20 mouse cellular contexts compared by ENCODE assay signal in the genomic region with DNA sequence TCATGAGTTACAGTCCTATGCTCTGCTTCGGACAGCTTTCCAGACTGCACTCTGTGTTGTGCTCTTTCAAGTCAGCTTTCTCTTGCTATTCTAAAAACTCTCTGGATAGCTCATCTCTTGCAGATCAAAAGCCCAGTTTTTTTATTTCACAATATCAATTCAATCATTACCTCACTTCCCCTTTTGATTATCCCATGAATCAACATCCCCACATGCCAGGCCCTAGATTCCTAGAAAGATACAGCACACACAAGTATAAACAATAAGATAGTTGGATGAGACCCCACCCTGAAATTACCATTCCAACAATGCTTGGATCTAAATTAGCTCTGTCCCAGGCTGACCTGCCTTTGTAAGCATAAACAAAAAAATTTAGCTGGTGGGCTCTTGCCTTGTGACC.
"Had no signal": no experiment of that assay in that cellular context is flagged by ENCODE, and none has a peak within 500 bp of the region (broad histone marks: within the 10 kb centered on the region; RNA-seq: fewer than 3 reads in every experiment).

No protein-coding gene starts in this region.

- H3K9me3 ChIP-seq: liver, embryonic 15.5 days; lung, embryonic 15.5 days; neural tube, embryonic 13.5 days had no signal

- H3K9ac ChIP-seq: liver, embryonic 15.5 days; lung, embryonic 15.5 days; midbrain, embryonic 12.5 days; neural tube, embryonic 13.5 days; neural tube, embryonic 15.5 days had no signal

- DNase-seq: lung, adult 2 months; lung, postnatal 10 days; lung, postnatal 4 days; midbrain, embryonic 14.5 days; retina, postnatal 1 day; right cerebral cortex, adult 18-20 months; right cerebral cortex, postnatal 25 days; right cerebral cortex, postnatal 4 days; spleen, adult 18-20 months; thymus, adult 18-20 months; thymus, postnatal 14 days; thymus, postnatal 36 days had no signal

- H3K4me3 ChIP-seq: liver, embryonic 15.5 days; lung, embryonic 15.5 days; midbrain, embryonic 10.5 days; midbrain, embryonic 12.5 days; myocyte; neural tube, embryonic 13.5 days; neural tube, embryonic 15.5 days had no signal

- H3K36me3 ChIP-seq: liver, embryonic 15.5 days; lung, embryonic 15.5 days had no signal

- ATAC-seq: midbrain, embryonic 16.5 days had no signal

- H3K4me1 ChIP-seq: liver, embryonic 15.5 days; lung, embryonic 15.5 days; midbrain, embryonic 10.5 days; neural tube, embryonic 15.5 days had no signal

- H3K27me3 ChIP-seq: liver, embryonic 15.5 days; lung, embryonic 15.5 days; midbrain, embryonic 12.5 days; neural tube, embryonic 13.5 days; neural tube, embryonic 15.5 days had no signal

- H3K4me2 ChIP-seq: liver, embryonic 15.5 days; lung, embryonic 15.5 days; midbrain, embryonic 12.5 days; neural tube, embryonic 13.5 days; neural tube, embryonic 15.5 days had no signal

- H3K27ac ChIP-seq: liver, embryonic 15.5 days; lung, embryonic 15.5 days; midbrain, embryonic 10.5 days; midbrain, embryonic 12.5 days; neural tube, embryonic 13.5 days; neural tube, embryonic 15.5 days had no signal
